Mouse (Mus musculus) CD4-positive naive resting alpha-beta T cell, adult 76 days (primary cell): ENCODE measurements around the gene Gm13871. TPM values are rescaled to one million over a fixed set of nuclear protein-coding genes. Genes with fewer than 3 reads are reported as not detected.

Experiments used
- total RNA-seq: library from RNA; stranded (reverse); gene quantifications from one replicate; pipeline ENCODE4 v1.2.4, GENCODE M21; 2023

The Gm13871 gene
- not detected for total RNA-seq

DNA sequence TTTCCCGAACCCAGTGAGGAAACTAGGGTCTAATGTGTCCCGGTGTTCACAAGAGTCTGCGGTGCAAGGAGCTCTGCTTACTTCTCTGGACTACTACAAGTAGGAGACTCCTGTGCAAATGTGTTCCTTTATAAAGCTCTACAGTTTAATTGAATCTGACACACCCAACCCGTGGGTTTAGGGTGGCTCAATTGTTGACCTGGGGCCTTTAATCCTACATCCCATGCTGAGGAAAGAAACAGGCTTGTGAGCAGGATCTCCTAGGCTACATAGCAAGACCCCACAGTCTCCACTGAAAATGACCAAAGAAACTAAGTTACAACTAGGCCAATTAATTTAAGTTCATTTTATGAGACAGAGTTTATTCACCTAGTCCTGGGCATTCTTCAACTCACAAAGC, at the start of gene Gm13871:
Gene Gm13871, minus strand, starts transcription at position 101 of the 400 bp plus-strand sequence.

DNA sequence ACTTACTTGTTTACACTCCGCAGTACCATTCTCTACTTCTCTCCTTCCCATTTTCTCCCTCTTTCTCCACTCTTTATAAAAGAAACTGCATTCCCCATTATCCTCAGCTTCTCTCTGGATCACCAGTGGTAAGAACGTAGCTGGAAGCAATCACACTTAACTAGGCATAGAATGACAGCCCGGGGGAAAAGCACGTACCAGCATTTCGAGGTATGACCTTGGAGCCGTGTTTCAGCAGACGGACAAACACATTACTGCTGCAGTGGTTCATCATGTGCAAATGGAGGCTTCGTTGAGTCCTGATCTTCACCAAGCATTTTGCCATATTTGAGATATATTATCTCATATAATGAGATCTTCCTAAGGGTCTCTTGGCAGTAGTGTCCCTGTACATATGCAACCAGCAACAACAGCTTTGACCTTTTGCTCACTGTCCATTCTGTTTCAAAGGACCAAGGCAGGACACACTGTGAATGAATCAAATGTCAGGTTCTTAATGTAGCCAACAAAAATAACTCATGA, 44.7 kb upstream of the Gm13871 start, which contains the start of gene 2310002L09Rik:
Gene 2310002L09Rik, minus strand, starts transcription at position 472 of the 522 bp plus-strand sequence.

DNA sequence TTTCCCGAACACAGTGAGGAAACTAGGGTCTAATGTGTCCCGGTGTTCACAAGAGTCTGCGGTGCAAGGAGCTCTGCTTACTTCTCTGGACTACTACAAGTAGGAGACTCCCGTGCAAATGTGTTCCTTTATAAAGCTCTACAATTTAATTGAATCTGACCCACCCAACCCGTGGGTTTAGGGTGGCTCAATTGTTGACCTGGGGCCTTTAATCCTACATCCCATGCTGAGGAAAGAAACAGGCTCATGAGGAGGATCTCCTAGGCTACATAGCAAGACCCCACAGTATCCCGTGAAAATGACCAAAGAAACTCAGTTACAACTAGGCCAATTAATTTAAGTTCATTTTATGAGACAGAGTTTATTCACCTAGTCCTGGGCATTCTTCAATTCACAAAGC, 14.9 kb upstream of the Gm13871 start, which contains the start of gene Gm11756:
Gene Gm11756, minus strand, starts transcription at position 101 of the 400 bp plus-strand sequence.

DNA sequence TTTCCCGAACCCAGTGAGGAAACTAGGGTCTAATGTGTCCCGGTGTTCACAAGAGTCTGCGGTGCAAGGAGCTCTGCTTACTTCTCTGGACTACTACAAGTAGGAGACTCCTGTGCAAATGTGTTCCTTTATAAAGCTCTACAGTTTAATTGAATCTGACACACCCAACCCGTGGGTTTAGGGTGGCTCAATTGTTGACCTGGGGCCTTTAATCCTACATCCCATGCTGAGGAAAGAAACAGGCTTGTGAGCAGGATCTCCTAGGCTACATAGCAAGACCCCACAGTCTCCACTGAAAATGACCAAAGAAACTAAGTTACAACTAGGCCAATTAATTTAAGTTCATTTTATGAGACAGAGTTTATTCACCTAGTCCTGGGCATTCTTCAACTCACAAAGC, 14.7 kb downstream of the Gm13871 start, which contains the start of gene Gm11757:
Gene Gm11757, minus strand, starts transcription at position 101 of the 400 bp plus-strand sequence.

DNA sequence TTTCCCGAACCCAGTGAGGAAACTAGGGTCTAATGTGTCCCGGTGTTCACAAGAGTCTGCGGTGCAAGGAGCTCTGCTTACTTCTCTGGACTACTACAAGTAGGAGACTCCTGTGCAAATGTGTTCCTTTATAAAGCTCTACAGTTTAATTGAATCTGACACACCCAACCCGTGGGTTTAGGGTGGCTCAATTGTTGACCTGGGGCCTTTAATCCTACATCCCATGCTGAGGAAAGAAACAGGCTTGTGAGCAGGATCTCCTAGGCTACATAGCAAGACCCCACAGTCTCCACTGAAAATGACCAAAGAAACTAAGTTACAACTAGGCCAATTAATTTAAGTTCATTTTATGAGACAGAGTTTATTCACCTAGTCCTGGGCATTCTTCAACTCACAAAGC, 29.6 kb downstream of the Gm13871 start, which contains the start of gene Gm11758:
Gene Gm11758, minus strand, starts transcription at position 101 of the 400 bp plus-strand sequence.

Other genes with a start within 250 kb of the Gm13871 start
- gene Gm11239, start 237.6 kb downstream of the Gm13871 start, total RNA-seq, result not detected
- gene Gm428, start 222.4 kb downstream of the Gm13871 start, total RNA-seq, result not detected
- gene Rasef, start 115.0 kb downstream of the Gm13871 start, total RNA-seq, result not detected
- gene Gm11758, start 29.7 kb downstream of the Gm13871 start, total RNA-seq, result not detected
- gene Gm11757, start 14.8 kb downstream of the Gm13871 start, total RNA-seq, result not detected
- not detected for gene Gm11756, start 14.8 kb upstream of the Gm13871 start, total RNA-seq
- gene 2310002L09Rik, start 44.9 kb upstream of the Gm13871 start, total RNA-seq, result not detected
- not detected for gene Frmd3, start 107.5 kb upstream of the Gm13871 start, total RNA-seq